Mouse (Mus musculus): ENCODE data around the gene Slc30a3.

DNA sequence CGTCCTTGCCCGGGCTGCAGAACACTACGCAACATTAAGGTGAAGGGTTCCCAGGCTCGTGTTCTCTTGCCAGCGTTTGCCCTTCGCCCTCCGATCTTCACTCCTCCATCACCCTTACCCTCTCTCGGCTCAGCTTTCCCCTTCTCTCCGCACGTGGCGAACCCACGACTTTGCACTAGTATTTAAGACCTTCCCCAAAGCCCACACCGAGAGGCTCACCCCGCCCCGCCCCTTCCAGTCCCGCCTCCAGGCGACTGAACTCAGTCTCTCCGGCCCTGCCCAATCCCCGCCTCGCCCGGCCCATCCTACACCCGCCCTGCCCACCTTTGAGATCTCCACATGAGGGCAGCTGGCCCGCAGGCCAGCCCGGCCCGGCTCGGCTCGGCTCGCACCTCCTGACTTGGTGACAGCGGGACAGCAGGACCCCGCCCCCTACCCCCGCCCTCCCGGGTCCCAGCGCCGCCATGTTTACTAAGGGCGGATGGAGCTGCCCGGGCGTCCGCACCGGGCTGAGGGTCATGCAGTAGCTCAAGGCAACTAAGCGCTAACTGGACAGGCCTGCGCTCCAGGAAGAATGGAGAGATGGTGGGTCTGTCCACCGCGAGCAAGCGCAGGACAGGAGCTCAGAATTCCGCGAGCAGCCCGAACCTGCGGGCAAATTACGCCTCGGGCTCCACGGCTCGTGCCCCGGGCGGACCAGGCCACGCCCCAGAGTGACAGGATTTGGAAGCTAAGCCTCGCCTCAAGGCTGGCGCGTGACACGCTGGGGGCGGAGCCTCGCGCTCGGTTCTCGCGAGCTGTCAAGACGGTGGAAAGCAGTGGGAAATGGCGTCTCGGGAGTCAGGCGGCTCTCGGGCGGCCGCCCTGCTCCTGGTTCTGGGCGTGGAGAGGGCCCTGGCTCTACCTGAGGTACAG, 59.9 kb downstream of the Slc30a3 start, which contains the start of gene Atraid:
- TF ChIP-seq EP300 (IDR thresholded peaks at IDR 0.05; ENCODE audit: low read depth) = peak; percentile 26
- 0 out of 2 replicates have a peak, but pooled peaks have one; percentile 13 for TF ChIP-seq CTCF (IDR thresholded peaks at IDR 0.05; ENCODE audit: low read depth)
